Mouse (Mus musculus) midbrain, embryonic 10.5 days (tissue): Measurements from ENCODE around the gene Med20. TPM values are rescaled to one million over a fixed set of nuclear protein-coding genes. Genes with fewer than 3 reads are reported as not detected.

Experiments used
- DNase-seq: peaks from one replicate; pipeline ENCODE4 v3.0.0-alpha.2; 2017; ENCODE audit warnings: low spot score
- H3K27ac ChIP-seq: fragments of 300-500 bp; sonication (generic); replicated peaks from 2 replicates; pipeline ENCODE4 v1.5.1; 2016; ENCODE audit warnings: mild to moderate bottlenecking
- H3K27me3 ChIP-seq: fragments of 300-500 bp; sonication (generic); 2 replicates; pipeline ENCODE4 v1.6.1; 2016; ENCODE audit warnings: low read depth, mild to moderate bottlenecking; ENCODE audit not compliant: poor library complexity, severe bottlenecking
- H3K36me3 ChIP-seq: fragments of 300-500 bp; sonication (generic); 2 replicates; pipeline ENCODE4 v1.6.1; 2016; ENCODE audit warnings: mild to moderate bottlenecking, moderate library complexity
- H3K4me1 ChIP-seq: fragments of 300-500 bp; sonication (generic); 2 replicates; pipeline ENCODE4 v1.6.1; 2016
- H3K4me3 ChIP-seq: fragments of 300-500 bp; sonication (generic); 2 replicates; pipeline ENCODE4 v1.5.1; 2016; ENCODE audit warnings: mild to moderate bottlenecking, moderate library complexity
- H3K9me3 ChIP-seq: fragments of 300-500 bp; sonication (generic); replicated peaks from 2 replicates; pipeline ENCODE4 v1.6.1; 2016; ENCODE audit warnings: mild to moderate bottlenecking
- WGBS: fragments of 180-500 bp; shearing (Covaris S2); methylation state at CpG from one replicate; pipeline ENCODE4 v1.1.7; 2016; 5-methylcytosine and 5-hydroxymethylcytosine counted together
- polyA plus RNA-seq: library from polyadenylated mRNA; unstranded; fragments of >200 nt; fragmentation: Nextera tagmentation; extraction: Ambion mirVana; gene quantifications from 2 replicates; pipeline ENCODE4 v1.2.1, GENCODE M21; 2016

Gene Med20
- polyA plus RNA-seq, 1 experiment from 2014 or later, result 45.9 TPM

- no peak for DNase-seq
- Histone ChIP-seq H3K4me3 (no peak overlapping the region), H3K9me3 (no peaks in the 10 kb centered on the region), H3K27ac (no peak overlapping the region), H3K27me3 (no peaks in the 10 kb centered on the region), H3K4me1 (peaks cover 12% of the 10 kb centered on the region), H3K36me3 (no peaks in the 10 kb centered on the region)
- WGBS, result 84% methylated on average over 8 of the region's 8 CpGs
Observed at GRCm38 (mm10) chr17:47588517-47588916, 22.9 kb upstream of the Med20 start.

- Histone ChIP-seq H3K27ac (no peak overlapping the region), H3K4me1 (peaks cover 33% of the 10 kb centered on the region), H3K4me3 (no peak overlapping the region), H3K36me3 (no peaks in the 10 kb centered on the region; the same call in 1 of the 2 replicates), H3K27me3 (no peaks in the 10 kb centered on the region), H3K9me3 (no peaks in the 10 kb centered on the region)
- DNase-seq, result no peak
- 90% methylated on average over 3 of the region's 3 CpGs for WGBS
Observed at GRCm38 (mm10) chr17:47591073-47591472, 20.3 kb upstream of the Med20 start.

- H3K27ac ChIP-seq, result peak overlapping the region; percentile 95
- DNase-seq, result peak; percentile 92
- H3K27me3 ChIP-seq, result no peaks in the 10 kb centered on the region
- H3K4me1 ChIP-seq, result peaks cover 56% of the 10 kb centered on the region
- H3K4me3 ChIP-seq, result peak overlapping the region; percentile 96
- WGBS, result under 1% methylated on average over 63 of the region's 63 CpGs
- H3K9me3 ChIP-seq, result no peaks in the 10 kb centered on the region
- peaks cover 15% of the 10 kb centered on the region for H3K36me3 ChIP-seq
Observed at GRCm38 (mm10) chr17:47593215-47593853, 18.0 kb upstream of the Med20 start.

GRCm38 (mm10) chr17:47593854-47594182, 17.6 kb upstream of the Med20 start:
- whole genome bisulfite sequencing, result 0% methylated on average over 13 of the region's 13 CpGs
- Histone ChIP-seq H3K27me3 (no peaks in the 10 kb centered on the region), H3K27ac (peak overlapping the region; percentile 95), H3K9me3 (no peaks in the 10 kb centered on the region), H3K4me3 (peak overlapping the region; percentile 96), H3K4me1 (peaks cover 59% of the 10 kb centered on the region), H3K36me3 (peaks cover 20% of the 10 kb centered on the region)
- DNase-seq, result no peak

- peaks cover 59% of the 10 kb centered on the region for H3K4me1 ChIP-seq
- under 1% methylated on average over 43 of the region's 43 CpGs for WGBS
Observed at GRCm38 (mm10) chr17:47594183-47594968, 17.0 kb upstream of the Med20 start.

GRCm38 (mm10) chr17:47594969-47595247, 16.5 kb upstream of the Med20 start:
- Histone ChIP-seq H3K36me3 (peaks cover 31% of the 10 kb centered on the region), H3K9me3 (no peaks in the 10 kb centered on the region), H3K4me1 (peaks cover 59% of the 10 kb centered on the region), H3K4me3 (peak overlapping the region; percentile 96), H3K27ac (peak overlapping the region; percentile 95), H3K27me3 (no peaks in the 10 kb centered on the region)
- under 1% methylated on average over 7 of the region's 9 CpGs for WGBS
- peak; percentile 60 for DNase-seq

More at GRCm38 (mm10) chr17:47594183-47594968, 17.0 kb upstream of the Med20 start:
- Histone ChIP-seq H3K27me3 (no peaks in the 10 kb centered on the region), H3K9me3 (no peaks in the 10 kb centered on the region), H3K27ac (peak overlapping the region; percentile 95), H3K36me3 (peaks cover 26% of the 10 kb centered on the region), H3K4me3 (peak overlapping the region; percentile 96)
- DNase-seq, result peak; percentile 54

- Histone ChIP-seq H3K9me3 (no peaks in the 10 kb centered on the region), H3K27ac (peak overlapping the region; percentile 95), H3K4me3 (peak overlapping the region; percentile 96), H3K36me3 (peaks cover 37% of the 10 kb centered on the region), H3K4me1 (peaks cover 59% of the 10 kb centered on the region), H3K27me3 (no peaks in the 10 kb centered on the region)
- DNase-seq, result peak; percentile 88
- WGBS, result under 1% methylated on average over 21 of the region's 21 CpGs
Observed at GRCm38 (mm10) chr17:47595248-47596161, 15.9 kb upstream of the Med20 start.

GRCm38 (mm10) chr17:47596162-47596838, 15.1 kb upstream of the Med20 start:
- H3K4me1 ChIP-seq, result peaks cover 59% of the 10 kb centered on the region
- H3K27me3 ChIP-seq, result no peaks in the 10 kb centered on the region
- H3K9me3 ChIP-seq, result no peaks in the 10 kb centered on the region
- DNase-seq, result no peak
- H3K27ac ChIP-seq, result peak overlapping the region; percentile 95
- peaks cover 45% of the 10 kb centered on the region for H3K36me3 ChIP-seq
- WGBS, result 19% methylated on average over 6 of the region's 6 CpGs
- H3K4me3 ChIP-seq, result peak overlapping the region; percentile 96

- peaks cover 50% of the 10 kb centered on the region for H3K36me3 ChIP-seq
- H3K27me3 ChIP-seq, result no peaks in the 10 kb centered on the region
- DNase-seq, result peak; percentile 18
- peaks cover 59% of the 10 kb centered on the region for H3K4me1 ChIP-seq
- H3K9me3 ChIP-seq, result no peaks in the 10 kb centered on the region
- peak overlapping the region; percentile 96 for H3K4me3 ChIP-seq
- WGBS, result 62% methylated on average over 5 of the region's 5 CpGs
- H3K27ac ChIP-seq, result peak overlapping the region; percentile 95
Observed at GRCm38 (mm10) chr17:47596839-47597164, 14.6 kb upstream of the Med20 start.

- Histone ChIP-seq H3K4me3 (peak overlapping the region; percentile 96), H3K27me3 (no peaks in the 10 kb centered on the region), H3K36me3 (peaks cover 54% of the 10 kb centered on the region), H3K4me1 (peaks cover 59% of the 10 kb centered on the region), H3K27ac (peak overlapping the region; percentile 95), H3K9me3 (no peaks in the 10 kb centered on the region)
- no peak for DNase-seq
- 71% methylated on average over 13 of the region's 13 CpGs for WGBS
Observed at GRCm38 (mm10) chr17:47597261-47597660, 14.1 kb upstream of the Med20 start.

- Histone ChIP-seq H3K4me1 (peaks cover 51% of the 10 kb centered on the region), H3K36me3 (peaks cover 62% of the 10 kb centered on the region), H3K9me3 (no peaks in the 10 kb centered on the region), H3K4me3 (peak overlapping the region; percentile 96), H3K27ac (peak overlapping the region; percentile 95), H3K27me3 (no peaks in the 10 kb centered on the region)
- peak; percentile 51 for DNase-seq
- 35% methylated on average over 10 of the region's 10 CpGs for WGBS
Observed at GRCm38 (mm10) chr17:47597838-47598579, 13.4 kb upstream of the Med20 start.
